Mouse (Mus musculus): ENCODE data around the gene Zfp1.

The Zfp1 gene

GRCm38 (mm10) chr8:111643264-111644141 is at the start of gene Zfp1:
Zfp1 (plus strand) TSS chr8:111643401.
- peak; percentile 92 for DNase-seq

GRCm38 (mm10) chr8:111594044-111594840 is 49.0 kb upstream of the Zfp1 start:
- no peak for DNase-seq

- no peak for DNase-seq
These were observed 48.2 kb upstream of the Zfp1 start for GRCm38 (mm10) chr8:111594951-111595350.

- peak; percentile 44 for DNase-seq
These were observed 47.3 kb upstream of the Zfp1 start for GRCm38 (mm10) chr8:111595712-111596484.

GRCm38 (mm10) chr8:111596485-111596821 is 46.7 kb upstream of the Zfp1 start:
- no peak for DNase-seq

GRCm38 (mm10) chr8:111597310-111597709 is 45.9 kb upstream of the Zfp1 start:
- peak; percentile 25 for DNase-seq

- DNase-seq = no peak
These were observed 43.3 kb upstream of the Zfp1 start for GRCm38 (mm10) chr8:111599707-111600444.

GRCm38 (mm10) chr8:111602050-111602449 is 41.2 kb upstream of the Zfp1 start:
- DNase-seq = no peak

GRCm38 (mm10) chr8:111604986-111605385 is 38.2 kb upstream of the Zfp1 start:
- no peak for DNase-seq

- DNase-seq = no peak
These were observed 36.2 kb upstream of the Zfp1 start for GRCm38 (mm10) chr8:111606961-111607360.

- DNase-seq = no peak
These were observed 35.8 kb upstream of the Zfp1 start for GRCm38 (mm10) chr8:111607414-111607813.

GRCm38 (mm10) chr8:111613181-111613580 is 30.0 kb upstream of the Zfp1 start:
- DNase-seq = no peak

GRCm38 (mm10) chr8:111614786-111615701 is 28.2 kb upstream of the Zfp1 start:
- no peak for DNase-seq

GRCm38 (mm10) chr8:111617812-111618211 is 25.4 kb upstream of the Zfp1 start:
- no peak for DNase-seq

GRCm38 (mm10) chr8:111618273-111618672 is 24.9 kb upstream of the Zfp1 start:
- DNase-seq = no peak

- no peak for DNase-seq
These were observed 23.3 kb upstream of the Zfp1 start for GRCm38 (mm10) chr8:111619936-111620335.

GRCm38 (mm10) chr8:111622104-111622503 is 21.1 kb upstream of the Zfp1 start:
- no peak for DNase-seq

- DNase-seq = no peak
These were observed 20.6 kb upstream of the Zfp1 start for GRCm38 (mm10) chr8:111622553-111622952.

GRCm38 (mm10) chr8:111624081-111624852 is 18.9 kb upstream of the Zfp1 start:
- peak; percentile 92 for DNase-seq

GRCm38 (mm10) chr8:111624853-111625221 is 18.4 kb upstream of the Zfp1 start:
- no peak for DNase-seq
